Mouse (Mus musculus): ENCODE results near the gene Evx1. TPM values are rescaled to one million over a fixed set of nuclear protein-coding genes. Genes with fewer than 3 reads are reported as not detected.

The Evx1 gene
- total and polyA plus RNA-seq, 3 experiments = not detected

GRCm38 (mm10) chr6:52268341-52268740, 45.0 kb upstream of the Evx1 start:
- DNase-seq (ENCODE audit: extremely low read depth) = no peak
- Histone ChIP-seq H3K4me2 (ENCODE audit: insufficient read depth, low read depth, poor library complexity, severe bottlenecking) (no peak overlapping the region), H3K27ac (ENCODE audit: insufficient read depth, low read depth) (no peak overlapping the region), H3K4me3 (replicated peaks in 1 of 3; ENCODE audit: low read depth in 2 of 3, low read length in 2 of 3, poor library complexity in 1 of 3) (no peak overlapping the region), H3K79me2 (replicated peaks; ENCODE audit: control insufficient read depth, extremely low read depth, insufficient read depth, poor library complexity, severe bottlenecking) (no peaks in the 10 kb centered on the region), H3K27me3 (replicated peaks) (peaks cover 8% of the 10 kb centered on the region), H3K9ac (ENCODE audit: insufficient read depth, low read depth) (no peak overlapping the region), H3K4me1 (ENCODE audit: control insufficient read depth in 1 of 2, insufficient read depth in 2 of 2) (peaks cover 0 to 7% of the 10 kb centered on the region in 2 experiments; a peak in 2 of 4 replicates), H3K9me3 (replicated peaks; ENCODE audit: low read length) (no peaks in the 10 kb centered on the region), H3K36me3 (replicated peaks in 1 of 2; ENCODE audit: control insufficient read depth in 1 of 2, insufficient read depth in 1 of 2, low read length in 1 of 2) (no peaks in the 10 kb centered on the region)
- no peak for TF ChIP-seq MXI1 (IDR thresholded peaks at IDR 0.05; ENCODE audit: low read depth, low read length)
- in situ Hi-C loops (cut with MboI; ENCODE audit: low pct_ligation_motif_present, low pct_unique_long_range_greater_than_20kb, low sequenced_read_pairs) (loop anchor here (10.0 to 25.0 kb wide), 2 partner anchors 566 to 644 kb away; no protein-coding TSS in a partner anchor), dilution Hi-C loops (cut with MboI; ENCODE audit: extremely low pct_ligation_motif_present, extremely low pct_unique_long_range_greater_than_20kb, low sequenced_read_pairs) (no loop called here)

- Histone ChIP-seq H3K4me3 (replicated peaks in 1 of 3; ENCODE audit: low read depth in 2 of 3, low read length in 2 of 3, poor library complexity in 1 of 3) (no peak overlapping the region), H3K79me2 (replicated peaks; ENCODE audit: control insufficient read depth, extremely low read depth, insufficient read depth, poor library complexity, severe bottlenecking) (no peaks in the 10 kb centered on the region), H3K27ac (ENCODE audit: insufficient read depth, low read depth) (no peak overlapping the region), H3K36me3 (replicated peaks in 1 of 2; ENCODE audit: control insufficient read depth in 1 of 2, insufficient read depth in 1 of 2, low read length in 1 of 2) (no peaks in the 10 kb centered on the region), H3K4me1 (ENCODE audit: control insufficient read depth in 1 of 2, insufficient read depth in 2 of 2) (peaks cover 0 to 7% of the 10 kb centered on the region in 2 experiments; a peak in 2 of 4 replicates), H3K4me2 (ENCODE audit: insufficient read depth, low read depth, poor library complexity, severe bottlenecking) (no peak overlapping the region), H3K9ac (ENCODE audit: insufficient read depth, low read depth) (no peak overlapping the region), H3K27me3 (replicated peaks) (peaks cover 4% of the 10 kb centered on the region), H3K9me3 (replicated peaks; ENCODE audit: low read length) (no peaks in the 10 kb centered on the region)
- in situ Hi-C loops (cut with MboI; ENCODE audit: low pct_ligation_motif_present, low pct_unique_long_range_greater_than_20kb, low sequenced_read_pairs) = loop anchor here (10.0 to 25.0 kb wide), 2 partner anchors 566 to 644 kb away; no protein-coding TSS in a partner anchor
- dilution Hi-C loops (cut with MboI; ENCODE audit: extremely low pct_ligation_motif_present, extremely low pct_unique_long_range_greater_than_20kb, low sequenced_read_pairs) = no loop called here
- TF ChIP-seq MAZ (IDR thresholded peaks at IDR 0.05; ENCODE audit: low read depth, low read length) (no peak), EP300 (IDR thresholded peaks at IDR 0.05; ENCODE audit: low read length) (no peak), MAFK (IDR thresholded peaks at IDR 0.05; ENCODE audit: insufficient replicate concordance, low read length) (no peak), SMC3 (IDR thresholded peaks at IDR 0.05; ENCODE audit: low read depth, low read length) (no peak), ELF1 (IDR thresholded peaks at IDR 0.05; ENCODE audit: low read depth, low read length) (no peak), USF1 (IDR thresholded peaks at IDR 0.05; ENCODE audit: low read depth, low read length) (no peak), UBTF (IDR thresholded peaks at IDR 0.05; ENCODE audit: low read depth, low read length) (no peak), ZNF384 (IDR thresholded peaks at IDR 0.05; ENCODE audit: low read depth, low read length) (no peak), CHD1 (IDR thresholded peaks at IDR 0.05; ENCODE audit: low read depth, low read length) (no peak), E2F4 (IDR thresholded peaks at IDR 0.05; ENCODE audit: insufficient replicate concordance, low read depth, low read length) (no peak), BHLHE40 (IDR thresholded peaks at IDR 0.05; ENCODE audit: low read depth, low read length) (no peak), MAX (IDR thresholded peaks at IDR 0.05; ENCODE audit: low read length) (no peak), PAX5 (IDR thresholded peaks at IDR 0.05; ENCODE audit: low read length) (no peak), TBP (conservative IDR thresholded peaks at IDR 0.05; ENCODE audit: low read depth, low read length) (no peak), MEF2A (IDR thresholded peaks at IDR 0.05; ENCODE audit: borderline replicate concordance, low read depth, low read length) (no peak), RAD21 (IDR thresholded peaks at IDR 0.05; ENCODE audit: low read depth, low read length) (no peak), SIN3A (IDR thresholded peaks at IDR 0.05; ENCODE audit: low read length) (no peak)
- no peak for DNase-seq (ENCODE audit: extremely low read depth)
These were observed 44.5 kb upstream of the Evx1 start for GRCm38 (mm10) chr6:52268756-52269155.
